Mouse (Mus musculus): ENCODE results near the gene Tln1.

DNA sequence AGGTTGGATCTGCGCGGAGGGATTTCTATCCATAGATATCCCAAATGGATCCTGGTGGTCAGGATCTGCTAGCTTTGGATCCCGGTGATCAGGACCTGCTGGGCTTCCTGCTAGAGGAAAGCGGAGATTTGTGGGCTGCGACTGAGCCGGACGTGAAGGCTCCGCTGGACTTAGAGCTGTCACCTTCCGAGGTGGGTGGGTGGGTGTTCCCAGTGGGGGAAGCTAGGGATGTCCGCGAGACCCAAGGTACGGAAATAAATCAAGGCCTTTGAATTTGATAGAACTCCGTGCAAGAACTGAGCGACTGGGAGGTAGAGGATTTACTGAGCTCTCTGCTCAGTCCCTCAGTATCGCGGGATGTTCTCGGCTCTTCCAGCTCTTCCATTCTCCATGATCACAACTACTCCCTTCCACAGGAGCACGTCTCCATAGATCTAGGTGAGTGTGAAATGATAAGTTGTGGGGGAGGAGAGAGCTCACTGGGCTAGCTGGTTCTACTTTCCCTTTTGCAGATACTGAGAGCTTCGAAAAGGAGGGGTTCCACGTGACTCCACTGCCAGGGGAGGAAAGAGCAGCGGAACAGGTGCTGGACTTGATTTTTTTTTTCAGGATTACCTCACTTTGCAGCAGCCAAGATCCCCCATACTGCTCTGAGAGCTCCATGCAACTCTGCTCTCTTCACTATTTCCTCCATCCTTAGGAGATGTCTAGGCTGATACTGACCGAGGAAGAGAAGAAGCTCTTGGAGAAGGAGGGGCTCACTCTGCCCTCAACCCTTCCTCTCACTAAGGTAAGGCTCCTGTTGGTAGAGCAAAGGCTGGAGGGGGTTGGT lies 494 bp upstream of the Tln1 start:
- TF ChIP-seq POLR2A (IDR thresholded peaks at IDR 0.05; ENCODE audit: low read depth, low read length) (no peak), CTCF (IDR thresholded peaks at IDR 0.05; ENCODE audit: extremely low read depth, insufficient read length, insufficient replicate concordance, low read depth, low read length) (no peak)
